Mouse (Mus musculus) adrenal gland, postnatal 25 days (tissue): ENCODE results near the gene Lin37. TPM values are rescaled to one million over a fixed set of nuclear protein-coding genes. Genes with fewer than 3 reads are reported as not detected.

Experiments used
- DNase-seq: peaks from one replicate; pipeline ENCODE4 v3.0.0; 2021; ENCODE audit warnings: mixed read lengths
- total RNA-seq: library from RNA; stranded (reverse); gene quantifications from 2 replicates; pipeline ENCODE4 v1.2.3, GENCODE M21; 2021

Lin37 gene
- total RNA-seq, 1 experiment from 2014 or later, result 56.9 TPM

DNA sequence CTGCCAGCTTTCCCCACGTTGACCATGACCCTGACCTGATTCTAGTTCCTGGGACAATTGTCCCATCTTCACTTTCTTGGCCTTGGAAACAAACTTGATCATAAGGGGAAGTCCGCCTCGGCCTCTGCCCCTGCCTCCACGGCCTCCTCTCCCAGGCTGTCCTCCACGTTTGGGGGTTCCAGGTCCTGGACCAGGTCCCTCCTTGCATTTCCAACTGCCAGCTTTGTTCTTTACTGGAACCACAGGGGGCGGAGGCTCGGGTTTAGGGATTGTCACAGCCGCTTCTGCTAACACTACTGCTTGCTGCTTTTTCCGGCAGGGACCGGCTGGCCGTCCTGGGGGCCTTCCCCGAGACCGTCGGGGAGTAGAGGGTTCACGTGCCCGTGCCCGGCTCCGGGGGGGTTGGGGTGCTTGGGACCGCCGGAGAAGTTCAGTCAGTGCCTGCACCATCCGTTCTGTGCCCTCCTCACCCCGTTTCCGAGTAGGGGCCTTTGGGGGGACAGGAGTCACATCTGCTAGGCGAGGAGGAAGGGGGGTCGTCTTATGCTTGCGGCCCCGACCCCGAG lies 26.9 kb upstream of the Lin37 start:
- no peak for DNase-seq

DNA sequence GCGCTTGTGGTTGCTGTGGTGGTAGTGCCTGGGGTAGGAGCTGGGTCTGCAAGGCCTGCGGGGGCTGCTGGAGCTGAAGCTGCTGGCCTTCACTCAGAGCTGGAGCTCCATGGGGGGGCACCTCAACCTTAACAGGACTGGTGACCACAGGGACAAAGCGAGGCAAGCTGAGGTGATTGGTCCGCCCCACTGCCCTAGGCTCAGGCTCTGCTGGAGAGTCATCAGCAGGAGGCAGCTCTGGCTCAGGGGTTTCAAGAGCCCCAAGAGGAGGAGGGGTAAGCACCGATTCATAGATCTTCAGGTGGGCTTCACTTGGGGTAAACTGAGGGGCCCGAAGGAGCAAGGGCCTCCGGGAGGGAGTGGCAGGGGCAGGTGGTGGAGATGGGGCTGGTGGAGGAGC lies 25.5 kb upstream of the Lin37 start:
- DNase-seq, result no peak

DNA sequence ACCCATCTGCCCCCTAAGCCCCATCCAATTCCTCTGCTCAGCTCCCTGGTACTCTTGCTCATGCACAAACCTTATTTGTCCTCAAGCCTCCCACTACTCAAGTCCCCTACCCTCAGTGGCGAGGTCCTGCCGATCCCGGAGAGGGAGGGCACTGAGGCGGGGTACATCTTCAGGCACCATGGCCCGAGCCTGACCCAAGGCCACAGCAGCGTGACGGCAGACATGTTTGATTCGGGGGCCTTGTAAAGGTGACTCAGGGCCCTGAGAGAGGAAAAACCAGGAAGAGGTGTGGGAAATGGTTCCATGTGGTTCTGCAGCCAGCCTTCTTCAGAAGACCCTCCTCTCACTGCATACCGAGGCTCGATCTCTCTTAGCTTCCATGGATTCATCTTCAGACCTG lies 24.7 kb upstream of the Lin37 start:
- no peak for DNase-seq

DNA sequence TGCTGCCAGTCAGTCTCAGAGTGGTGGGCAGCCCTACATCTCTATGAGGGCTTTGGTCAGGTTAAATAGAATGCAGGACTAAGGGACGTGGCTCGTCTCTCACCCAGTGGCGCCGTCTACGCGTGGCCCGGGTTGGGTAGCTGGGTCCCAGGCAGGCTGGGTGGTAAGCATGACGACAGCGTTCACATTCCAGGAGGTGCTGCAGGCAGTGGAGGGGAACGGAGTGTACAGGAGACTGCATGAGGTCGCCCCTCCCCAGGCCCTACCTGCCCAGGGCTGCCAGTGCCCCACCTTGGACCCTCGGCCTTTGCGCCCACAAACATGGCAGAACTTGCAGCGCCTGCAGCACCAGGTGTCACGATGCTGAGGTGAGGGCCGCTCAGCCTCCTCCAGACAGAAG lies 21.9 kb upstream of the Lin37 start:
- DNase-seq, result no peak

DNA sequence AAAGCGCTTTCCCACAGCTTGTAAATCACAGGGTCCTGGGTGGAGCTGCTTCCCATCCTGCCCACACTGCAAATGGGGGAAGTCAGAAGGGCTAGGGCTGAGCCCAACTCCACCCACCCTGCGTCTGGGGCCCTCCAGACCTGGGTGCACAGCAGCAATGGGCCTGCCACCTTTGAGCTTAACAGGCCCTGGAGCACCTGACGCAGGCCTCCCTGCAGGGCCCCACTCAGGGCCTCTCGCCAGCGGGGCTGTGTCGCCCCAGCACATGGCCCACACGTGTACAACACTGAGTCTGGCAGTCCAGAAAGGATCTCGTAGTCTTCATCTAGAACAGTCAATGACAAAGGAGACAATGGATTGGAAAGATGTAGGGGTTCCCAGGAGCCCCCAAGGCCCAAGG lies 20.3 kb upstream of the Lin37 start:
- no peak for DNase-seq

DNA sequence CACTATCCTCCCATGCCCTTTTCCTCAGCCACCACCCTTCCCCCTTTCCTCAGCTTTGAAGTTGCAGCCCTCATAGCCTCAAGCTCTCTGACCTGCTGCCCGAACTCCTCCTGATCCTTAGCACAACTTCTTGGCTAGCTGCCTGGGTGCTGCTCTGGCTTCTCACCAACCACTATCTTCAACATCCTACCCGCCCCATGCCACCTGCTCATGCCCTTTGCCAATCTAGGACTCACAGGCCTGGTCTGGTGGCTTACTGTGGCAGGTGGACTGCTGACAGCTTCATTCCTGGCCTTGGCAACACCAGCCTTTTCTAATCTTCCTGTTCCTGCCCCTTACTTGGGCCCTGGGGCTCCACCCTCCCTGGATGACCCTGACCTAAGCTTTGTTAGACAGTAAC lies 13.3 kb upstream of the Lin37 start:
- DNase-seq, result peak; percentile 52

DNA sequence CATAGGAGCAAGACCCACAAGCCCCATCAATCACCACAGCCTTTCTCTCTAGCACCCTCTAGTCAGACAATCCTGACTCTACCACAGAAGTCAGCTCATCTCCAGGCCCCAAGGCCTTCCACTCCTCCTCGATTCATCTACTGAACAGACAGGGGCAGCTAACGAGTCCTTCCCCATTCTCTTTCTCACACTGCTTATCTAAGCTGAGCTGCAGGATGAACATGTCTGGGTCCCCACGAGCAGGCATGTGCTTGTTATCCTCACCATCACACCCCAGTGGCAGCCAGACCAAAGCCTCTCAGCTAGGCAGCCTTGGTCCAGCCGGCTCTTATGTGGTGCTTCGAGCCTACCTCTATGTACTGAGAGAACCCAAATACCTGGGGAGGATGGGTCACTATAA lies 12.8 kb upstream of the Lin37 start:
- DNase-seq, result no peak

DNA sequence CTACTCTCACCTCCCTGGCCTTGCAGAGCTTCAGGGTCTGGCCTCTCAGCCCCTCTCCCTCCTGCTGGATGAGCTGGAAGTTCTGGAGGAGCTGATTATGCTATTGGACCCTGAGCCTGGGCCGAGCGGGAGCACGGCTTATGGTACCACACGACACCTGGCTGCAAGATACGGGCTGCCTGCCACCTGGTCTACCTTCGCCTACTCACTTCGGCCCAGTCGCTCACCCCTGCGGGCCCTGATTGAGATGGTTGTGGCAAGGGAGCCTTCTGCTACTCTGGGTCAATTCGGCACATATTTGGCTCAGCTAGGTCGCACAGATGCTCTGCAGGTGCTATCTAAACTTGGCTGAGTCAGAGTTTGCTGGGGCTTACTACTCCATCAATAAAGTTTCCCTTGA lies 7.9 kb upstream of the Lin37 start:
- no peak for DNase-seq

DNA sequence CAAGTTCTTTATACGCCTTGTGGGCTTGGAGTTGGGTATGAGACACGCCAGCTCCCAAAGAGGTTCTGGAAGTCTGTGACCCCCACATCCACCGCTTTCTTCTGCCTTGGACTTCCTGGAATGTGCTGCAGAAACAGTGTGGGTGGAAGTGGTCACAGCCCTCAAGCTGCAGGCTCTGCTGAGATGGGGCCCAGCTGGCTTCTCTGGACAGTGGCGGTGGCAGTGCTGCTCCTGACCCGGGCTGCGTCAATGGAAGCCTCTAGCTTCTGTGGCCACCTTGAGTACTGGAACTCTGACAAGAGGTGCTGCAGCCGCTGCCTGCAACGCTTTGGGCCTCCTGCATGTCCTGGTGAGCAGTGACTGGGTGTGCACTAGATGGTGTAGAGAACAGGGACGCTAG lies 6.4 kb upstream of the Lin37 start:
- no peak for DNase-seq

DNA sequence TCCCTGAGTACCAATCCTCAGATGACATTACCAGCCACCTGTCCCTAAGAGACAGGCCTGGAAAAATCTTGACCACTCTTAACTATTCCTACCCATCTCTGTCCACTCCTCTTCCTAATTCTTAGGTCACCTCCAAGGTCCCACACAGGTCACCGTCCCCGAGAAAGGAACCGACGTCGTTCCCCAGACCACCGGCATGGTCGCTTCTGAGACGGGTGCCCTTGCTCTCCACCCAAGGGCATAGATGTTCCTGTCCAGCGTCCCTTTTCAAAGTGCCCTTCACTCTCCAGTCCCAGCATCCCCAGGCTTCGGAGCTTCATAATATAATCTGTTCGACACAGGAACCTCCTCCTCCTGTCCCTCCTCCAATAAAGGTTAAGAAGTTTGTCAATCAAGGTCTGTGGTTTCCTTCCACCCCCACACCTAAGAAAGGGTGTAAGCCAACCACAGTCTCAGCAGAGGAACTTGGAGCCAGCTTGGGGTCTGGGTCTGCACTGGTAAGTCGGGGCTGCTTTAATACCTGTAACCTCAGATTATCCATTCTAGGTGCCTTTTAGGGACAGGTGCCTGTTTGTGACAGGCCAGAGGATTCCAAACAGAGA lies 5.4 kb upstream of the Lin37 start, which contains the start of gene Igflr1:
Gene Igflr1, plus strand, starts transcription at position 458 of the 602 bp plus-strand sequence.
- DNase-seq, result peak; percentile 1

DNA sequence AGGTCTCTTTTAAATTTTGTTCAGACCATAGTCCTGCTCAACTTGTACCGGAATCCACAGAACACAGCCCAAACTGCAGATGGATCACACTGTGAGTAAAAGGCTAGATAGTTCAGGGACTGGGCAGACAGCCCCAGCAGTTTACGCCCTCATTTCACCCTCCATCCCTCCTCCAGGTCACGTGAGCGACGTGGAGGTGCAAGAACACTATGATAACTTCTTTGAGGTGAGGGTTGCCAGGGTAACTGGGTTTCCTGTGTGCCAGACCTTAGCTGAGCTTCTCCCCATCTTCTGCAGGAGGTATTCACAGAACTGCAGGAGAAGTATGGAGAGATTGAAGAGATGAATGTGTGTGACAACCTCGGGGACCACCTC lies 4.3 kb upstream of the Lin37 start:
- DNase-seq, result no peak

DNA sequence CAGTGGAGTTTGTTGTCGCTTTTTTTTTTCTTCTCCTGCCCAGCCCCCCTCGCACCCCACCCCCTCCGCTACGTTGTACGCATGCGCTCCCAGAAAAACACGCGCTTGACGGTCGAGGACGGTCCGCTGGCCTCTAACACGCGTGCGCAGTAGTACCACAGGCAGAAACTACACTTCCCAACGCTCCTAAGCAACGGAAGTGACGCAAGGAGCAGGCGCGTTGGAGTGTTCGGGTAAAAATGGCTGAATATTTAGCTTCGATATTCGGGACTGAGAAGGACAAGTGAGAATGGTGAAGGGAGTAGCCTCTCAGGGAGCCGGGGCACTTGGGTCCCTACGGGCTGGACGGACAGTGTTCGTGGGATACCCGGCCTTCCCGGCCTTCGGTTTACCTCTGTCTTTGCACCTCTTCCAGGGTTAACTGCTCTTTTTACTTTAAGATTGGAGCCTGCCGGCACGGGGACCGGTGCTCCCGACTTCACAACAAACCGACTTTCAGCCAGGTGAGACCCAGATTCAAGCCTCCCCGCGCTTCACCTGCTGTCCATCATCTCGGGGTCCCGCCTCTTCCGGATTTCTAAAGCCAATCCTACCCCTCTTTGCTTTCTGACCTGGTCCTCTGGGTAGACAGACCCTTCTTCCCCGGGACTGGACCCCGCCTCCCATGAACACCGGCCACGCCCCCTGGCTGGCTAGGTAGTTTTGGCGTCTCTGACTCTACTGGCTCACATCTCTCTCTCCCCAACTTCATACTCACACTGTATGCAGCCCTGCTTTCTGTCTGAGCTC lies 3.7 kb upstream of the Lin37 start, which contains the start of the genes U2af1l4, Gm49396 and Psenen:
Gene U2af1l4, plus strand, starts transcription at position 185 of the 789 bp plus-strand sequence.
Gene Gm49396, plus strand, starts transcription at position 228 of the 789 bp plus-strand sequence.
Gene Psenen, minus strand, starts transcription at position 511 of the 789 bp plus-strand sequence.
- peak; percentile 96 for DNase-seq

DNA sequence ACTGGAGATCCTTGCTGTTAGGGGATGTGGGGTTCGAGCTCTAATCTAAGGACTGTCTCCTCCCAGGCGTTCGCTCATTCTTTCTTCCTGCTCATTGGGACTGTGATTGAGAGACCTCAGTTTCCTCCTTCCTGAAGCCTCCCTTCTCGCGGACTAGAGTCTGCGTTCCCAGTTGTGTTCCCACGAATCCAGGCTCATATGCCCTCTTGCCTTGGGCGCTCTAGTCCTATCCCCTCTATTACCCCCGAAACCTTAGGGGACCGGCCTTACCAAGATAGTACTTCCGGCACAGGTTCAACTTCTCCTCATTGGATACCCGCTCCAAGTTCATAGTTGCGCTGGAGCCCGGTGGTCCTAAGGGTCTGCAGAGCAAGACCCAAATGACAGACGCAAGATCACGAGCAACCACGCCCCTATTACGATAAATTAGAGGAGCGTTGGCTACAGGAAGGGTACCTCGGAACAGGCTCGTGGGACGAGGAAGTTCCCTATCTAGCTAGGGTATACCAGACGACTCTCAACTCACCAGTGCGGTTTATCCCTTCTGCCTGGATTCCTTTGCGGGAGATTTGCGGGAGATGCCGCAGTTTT lies 3.0 kb upstream of the Lin37 start:
- DNase-seq, result no peak

DNA sequence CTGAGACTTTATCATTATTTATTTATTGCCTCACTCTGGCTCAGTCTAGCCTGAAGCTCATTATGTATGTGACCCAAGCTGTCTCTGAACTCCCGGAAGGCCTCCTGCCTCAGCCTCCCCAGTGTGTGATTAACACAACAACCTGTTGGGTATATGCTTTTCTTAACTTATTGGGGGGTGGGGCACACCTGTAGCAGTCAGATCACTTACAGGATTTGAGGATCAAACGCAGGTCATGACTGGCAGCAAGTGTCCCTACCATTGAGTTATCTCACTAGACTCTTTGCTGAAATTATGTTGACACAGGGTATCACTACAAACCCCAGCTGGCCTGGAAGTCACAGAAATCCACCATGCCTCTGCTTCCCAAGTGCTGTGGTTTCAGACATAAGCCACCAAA lies 658 bp upstream of the Lin37 start:
- DNase-seq, result no peak

DNA sequence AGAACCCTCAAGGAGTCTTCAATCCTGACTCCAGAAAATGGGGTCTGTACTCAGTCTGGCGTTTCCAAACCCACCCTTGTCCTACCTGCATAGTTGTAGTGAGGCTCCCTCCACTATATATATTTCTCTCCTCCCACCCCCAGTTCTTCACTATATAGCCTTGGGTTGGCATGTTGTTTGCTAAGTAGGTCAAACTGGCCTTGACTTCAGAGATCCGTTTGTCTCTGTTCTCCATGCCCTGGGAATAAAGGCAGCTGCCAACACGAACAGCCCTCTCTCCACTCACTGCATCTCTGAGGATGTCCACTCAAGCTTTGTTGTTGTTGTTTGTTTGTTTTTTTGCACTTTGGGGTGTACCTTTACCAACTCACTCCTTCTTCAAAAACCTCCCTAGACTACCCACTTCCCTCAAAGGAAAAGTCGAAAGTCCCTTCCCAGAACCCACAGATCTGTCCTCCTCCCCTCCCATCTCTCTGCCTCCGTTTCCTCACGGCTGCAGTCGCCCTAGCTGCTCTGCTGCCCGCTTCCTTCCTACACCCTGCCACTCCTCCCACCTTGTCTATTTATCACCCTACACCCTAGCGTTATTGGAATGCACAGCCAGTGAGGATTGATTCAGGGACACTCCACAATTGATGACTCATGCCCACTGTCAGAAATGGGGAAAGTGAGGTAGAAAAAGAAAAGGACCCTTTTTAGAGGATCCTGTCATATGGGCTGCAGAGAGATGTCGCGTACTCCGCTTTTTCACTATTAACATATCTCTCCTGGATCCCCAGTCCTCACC lies 789 bp downstream of the Lin37 start:
- DNase-seq, result no peak

DNA sequence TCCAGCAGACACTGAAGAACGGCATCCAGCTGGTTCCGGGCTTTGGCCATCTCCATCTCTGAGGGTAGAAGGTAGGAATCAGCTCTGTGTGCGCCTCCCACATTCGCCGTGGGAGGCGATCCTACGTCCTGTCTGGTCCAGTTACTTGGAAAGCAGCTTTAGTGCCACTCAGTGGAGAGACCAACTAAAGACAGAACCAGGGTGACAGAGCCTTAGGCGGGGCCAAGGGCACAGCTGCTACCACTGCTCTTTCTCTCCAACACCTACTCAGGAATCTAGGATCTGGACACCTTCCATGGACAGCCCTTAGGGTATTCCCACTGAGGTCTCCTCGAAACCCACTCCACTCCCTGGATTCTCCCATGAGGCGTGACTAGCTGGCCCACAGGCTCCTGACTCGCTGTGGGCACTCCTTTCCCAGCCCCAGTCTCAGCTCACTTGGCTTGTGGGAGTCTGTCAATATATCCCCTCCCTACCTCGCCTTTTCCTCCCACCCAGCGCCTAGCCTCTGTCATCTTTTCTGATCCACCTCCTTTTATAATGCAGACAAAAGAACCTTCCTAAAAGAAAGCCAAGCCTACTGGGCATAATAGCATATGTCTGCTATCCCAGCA lies 1.6 kb downstream of the Lin37 start:
- DNase-seq, result no peak

DNA sequence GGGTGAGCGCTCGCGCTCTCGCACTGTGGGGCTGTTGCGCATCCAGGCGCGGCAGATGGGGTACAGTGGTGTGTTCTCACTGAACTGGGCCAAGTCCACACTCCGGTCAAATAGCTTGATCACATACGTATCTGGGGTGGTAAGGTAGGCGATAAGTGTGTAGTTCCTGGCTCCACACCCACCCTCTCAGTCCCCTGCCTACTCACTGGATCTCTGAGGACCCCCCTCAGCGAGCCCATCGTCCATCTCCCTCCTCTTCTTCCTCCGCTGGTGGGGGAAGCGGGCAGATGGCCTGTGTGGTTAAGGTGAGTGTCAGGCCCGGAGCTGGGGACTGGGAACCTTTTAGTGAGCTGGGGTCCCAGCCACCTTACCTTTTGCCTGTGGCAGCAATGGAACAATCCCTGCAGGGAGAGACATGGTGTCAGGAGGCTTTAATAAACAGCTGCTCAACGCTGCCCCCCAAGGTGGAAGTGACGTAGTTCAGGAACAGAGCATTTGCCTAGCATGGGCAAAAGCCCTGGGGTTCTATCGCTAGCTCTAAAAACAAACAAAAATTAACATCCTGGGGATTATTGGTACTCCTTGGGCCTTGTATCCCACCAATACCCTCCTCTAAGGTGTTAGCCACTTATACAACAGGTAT lies 2.6 kb downstream of the Lin37 start:
- no peak for DNase-seq

DNA sequence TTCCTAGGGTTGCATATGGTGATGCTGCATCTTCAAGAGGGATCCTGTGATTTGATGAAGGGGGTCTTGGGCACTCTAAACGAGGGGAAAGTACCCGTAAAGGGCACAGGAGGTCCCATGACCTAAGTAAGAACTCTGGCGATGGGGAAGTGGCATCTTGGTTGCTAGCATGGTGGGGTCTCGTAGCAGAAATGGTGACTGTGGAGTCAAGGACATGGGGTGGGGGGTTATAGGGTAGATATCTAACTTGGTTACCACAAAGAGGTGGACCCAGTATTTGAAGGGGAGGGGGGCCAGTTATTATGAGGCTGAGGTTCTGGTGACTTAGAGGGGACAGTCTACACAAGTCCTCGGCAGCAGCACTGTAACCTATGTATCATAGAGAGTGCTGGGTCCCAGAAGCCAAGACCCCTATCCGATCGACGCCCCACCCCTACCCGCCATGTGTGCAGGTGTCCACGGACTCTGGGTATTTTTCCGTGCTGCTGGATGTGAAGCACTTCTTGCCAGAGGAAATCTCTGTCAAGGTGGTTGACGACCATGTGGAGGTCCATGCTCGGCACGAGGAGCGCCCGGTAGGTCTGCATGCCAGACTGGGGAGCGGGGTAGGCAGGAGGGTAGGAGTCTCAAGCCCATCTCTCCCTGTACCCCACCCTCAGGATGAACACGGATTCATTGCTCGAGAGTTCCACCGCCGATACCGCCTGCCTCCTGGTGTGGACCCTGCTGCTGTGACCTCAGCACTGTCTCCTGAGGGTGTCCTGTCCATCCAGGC lies 5.6 kb downstream of the Lin37 start:
- no peak for DNase-seq

DNA sequence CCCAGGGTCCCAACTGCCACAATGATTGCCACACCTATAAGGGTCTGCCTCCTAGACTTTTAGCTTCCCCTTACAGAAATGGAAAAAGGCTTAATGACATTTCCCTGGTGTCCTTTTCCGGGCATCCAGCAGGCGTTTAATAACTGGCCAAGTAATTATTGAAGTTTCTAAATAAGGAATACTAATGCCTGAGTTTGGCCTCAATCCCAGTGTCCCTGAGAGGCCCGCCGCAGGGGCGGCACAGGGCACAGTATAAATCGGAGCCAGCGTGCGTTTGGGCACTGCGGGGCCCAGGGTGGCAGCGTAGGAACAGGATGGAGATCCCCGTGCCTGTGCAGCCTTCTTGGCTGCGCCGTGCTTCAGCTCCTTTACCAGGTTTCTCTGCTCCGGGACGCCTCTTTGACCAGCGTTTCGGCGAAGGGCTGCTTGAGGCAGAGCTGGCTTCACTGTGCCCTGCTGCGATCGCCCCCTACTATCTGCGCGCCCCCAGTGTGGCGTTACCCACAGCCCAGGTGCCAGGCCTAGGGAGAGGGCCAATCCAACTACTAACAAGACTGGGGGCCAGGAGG lies 6.5 kb downstream of the Lin37 start:
- DNase-seq, result peak; percentile 77
